ENCODE assay signal across 11 mouse cellular contexts in genomic region chr14:117265653-117266052, GRCm38 (mm10).
"Had no signal": no experiment of that assay in that cellular context is flagged by ENCODE, and none has a peak within 500 bp of the region (broad histone marks: within the 10 kb centered on the region; RNA-seq: fewer than 3 reads in every experiment).

No protein-coding gene starts in this region.

- DNase-seq: lung, adult 18-20 months; lung, embryonic 14.5 days; lung, postnatal 10 days; lung, postnatal 4 days; midbrain, embryonic 14.5 days; right cerebral cortex, adult 18-20 months; right cerebral cortex, postnatal 14 days; thymus, adult 18-20 months; thymus, postnatal 14 days; thymus, postnatal 36 days had no signal

- ATAC-seq: midbrain, embryonic 16.5 days had no signal
